Mouse (Mus musculus) liver, postnatal 0 days (tissue): ENCODE measurements around the gene Cstf1.

ENCODE experiments used
- CTCF ChIP-seq: sonication (generic); IDR thresholded peaks from 2 replicates; pipeline ENCODE4 v1.5.1; 2016; ENCODE audit warnings: antibody characterized with exemption, low read depth
- EP300 ChIP-seq: IDR thresholded peaks from 2 replicates; pipeline ENCODE4 v1.6.1; 2016; ENCODE audit warnings: antibody characterized with exemption, low read depth, mild to moderate bottlenecking

DNA sequence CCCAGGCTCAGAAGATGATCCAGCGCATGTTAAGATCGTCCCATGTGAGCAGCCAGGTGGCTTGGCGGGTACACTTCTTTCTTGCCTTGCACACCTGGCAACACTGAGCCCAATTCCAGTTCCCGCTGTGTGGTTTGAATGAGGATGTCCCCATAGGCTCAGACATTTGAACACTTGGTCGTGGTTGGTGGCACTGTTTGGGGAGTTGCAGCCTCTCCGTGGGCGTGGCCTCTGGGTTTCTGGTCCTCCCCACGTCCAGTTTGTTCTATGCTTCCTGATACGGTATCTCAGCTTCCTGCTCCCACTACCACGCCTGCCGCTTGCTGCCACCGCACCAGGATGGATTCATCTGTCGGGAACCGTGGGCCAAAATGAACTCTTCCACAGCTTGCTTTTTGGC is 20.7 kb upstream of the Cstf1 start:
- TF ChIP-seq CTCF (no peak), EP300 (no peak)
